In genomic region chr2:103008221-103008620, GRCm38 (mm10) we compare ENCODE assay signal across 31 mouse cellular contexts.
DNase-seq lines count a peak whose midpoint lies in the region; ATAC-seq lines count a peak whose summit lies in the region.
"Had no signal": no experiment of that assay in that cellular context is flagged by ENCODE, and none has a peak within 500 bp of the region (broad histone marks: within the 10 kb centered on the region; RNA-seq: fewer than 3 reads in every experiment).

No protein-coding gene starts in this region.

- no peaks in the 10 kb centered on the region for H3K27me3 ChIP-seq in splenic B cell, adult 2 months (ENCODE audit: control insufficient read depth, insufficient read depth, low read length, poor library complexity, severe bottlenecking)
- no peaks in the 10 kb centered on the region for H3K27me3 ChIP-seq in forebrain, embryonic 10.5 days (ENCODE audit: poor library complexity, severe bottlenecking)
- H3K27me3 ChIP-seq: CH12.LX; forebrain, embryonic 13.5 days; hindbrain, embryonic 15.5 days; kidney, embryonic 15.5 days; limb, embryonic 15.5 days; liver, embryonic 15.5 days; lung, embryonic 15.5 days; neural tube, embryonic 13.5 days; Patski; stomach, embryonic 15.5 days had no signal

- peaks cover 10% of the 10 kb centered on the region; the same call in 1 of the 2 replicates for H3K4me1 ChIP-seq in forebrain, embryonic 10.5 days
- H3K4me1 ChIP-seq: forebrain, embryonic 13.5 days; hindbrain, embryonic 15.5 days; kidney, embryonic 15.5 days; limb, embryonic 10.5 days; limb, embryonic 15.5 days; liver, embryonic 15.5 days; lung, embryonic 15.5 days; stomach, embryonic 15.5 days had no signal

- H3K36me3 ChIP-seq in splenic B cell, adult 2 months (ENCODE audit: control insufficient read depth, insufficient read depth, low read length, poor library complexity, severe bottlenecking): no peaks in the 10 kb centered on the region
- H3K36me3 ChIP-seq in forebrain, embryonic 10.5 days (replicated peaks): no peaks in the 10 kb centered on the region
- H3K36me3 ChIP-seq: hindbrain, embryonic 10.5 days; hindbrain, embryonic 15.5 days; kidney, embryonic 15.5 days; limb, embryonic 10.5 days; limb, embryonic 15.5 days; liver, embryonic 15.5 days; lung, embryonic 15.5 days; neural tube, embryonic 13.5 days; stomach, embryonic 15.5 days had no signal

- no peak overlapping the region for H3K4me3 ChIP-seq in forebrain, embryonic 10.5 days
- H3K4me3 ChIP-seq: erythroblast, embryonic 14.5 days; forebrain, embryonic 13.5 days; hindbrain, embryonic 10.5 days; hindbrain, embryonic 15.5 days; kidney, embryonic 15.5 days; limb, embryonic 10.5 days; limb, embryonic 15.5 days; liver, embryonic 15.5 days; lung, embryonic 15.5 days; neural tube, embryonic 13.5 days; stomach, embryonic 15.5 days had no signal

- ATAC-seq in megakaryocyte, adult 5-6 weeks (ENCODE audit: poor library complexity, severe bottlenecking): peak; percentile 86
- ATAC-seq in erythroid progenitor cell, adult 5-6 weeks (replicated peaks; ENCODE audit: low FRiP score, poor library complexity, severe bottlenecking): no peak
- ATAC-seq: forebrain, embryonic 13.5 days; inflammation-experienced regulatory T-cells, adult 6 months; midbrain, embryonic 16.5 days; Patski had no signal

- H3K9me3 ChIP-seq in forebrain, embryonic 10.5 days: no peaks in the 10 kb centered on the region
- H3K9me3 ChIP-seq: forebrain, embryonic 13.5 days; hindbrain, embryonic 10.5 days; hindbrain, embryonic 15.5 days; kidney, embryonic 15.5 days; limb, embryonic 10.5 days; limb, embryonic 15.5 days; liver, embryonic 15.5 days; lung, embryonic 15.5 days; neural tube, embryonic 13.5 days; stomach, embryonic 15.5 days had no signal

- peak; percentile 28 for DNase-seq in lung, postnatal 36 days
- no peak for DNase-seq in lung, adult 18-20 months
- peak; percentile 22 for DNase-seq in NIH3T3 (ENCODE audit: low read depth)
- DNase-seq in splenic B cell, adult 2 months (ENCODE audit: low read depth, low spot score): peak; percentile 21
- no peak for DNase-seq in forebrain, embryonic 10.5 days (ENCODE audit: extremely low spot score, low spot score)
- DNase-seq in kidney, adult 9 months: no peak
- DNase-seq: adrenal gland, postnatal 14 days; cerebellum, adult 11-12 months; cerebellum, adult 9-11 months; gastrocnemius, postnatal 10 days; heart, adult 18-20 months; kidney, adult 11 months; kidney, postnatal 36 days; thymus, postnatal 14 days had no signal

- H3K27ac ChIP-seq in forebrain, embryonic 10.5 days: no peak overlapping the region
- H3K27ac ChIP-seq: forebrain, embryonic 13.5 days; hindbrain, embryonic 10.5 days; hindbrain, embryonic 15.5 days; kidney, embryonic 15.5 days; limb, embryonic 10.5 days; limb, embryonic 15.5 days; liver, embryonic 15.5 days; lung, embryonic 15.5 days; neural tube, embryonic 13.5 days; stomach, embryonic 15.5 days had no signal

- WGBS in forebrain, embryonic 10.5 days: 92% methylated on average over 3 of the region's 3 CpGs

Comparison
In these comparisons a context has a peak if more than half of its experiments do, and no peak if none do; other contexts are left out.
1. DNase-seq: peak in lung, postnatal 36 days (single experiment), NIH3T3 (single experiment) and splenic B cell, adult 2 months (single experiment); none in lung, adult 18-20 months (0 of 2), forebrain, embryonic 10.5 days (single experiment) and kidney, adult 9 months (single experiment).